Mouse (Mus musculus) embryonic facial prominence, embryonic 15.5 days (tissue): ENCODE measurements around the gene Mycbpap. TPM values are rescaled to one million over a fixed set of nuclear protein-coding genes. Genes with fewer than 3 reads are reported as not detected.
A peak's percentile ranks its signal among the peaks of the same experiment; 100 is the strongest.

ENCODE experiments used
- ATAC-seq: fragments of 200-750 bp; cut with Nextera tagmentation; 2 replicates; pipeline ENCODE4 v1.8.0; 2017; ENCODE audit warnings: low read depth, moderate TSS enrichment; ENCODE audit not compliant: insufficient number of reproducible peaks, low FRiP score, low TSS enrichment
- H3K27ac ChIP-seq: fragments of 300-500 bp; sonication (generic); replicated peaks from 2 replicates; pipeline ENCODE4 v1.5.1; 2015; ENCODE audit warnings: mild to moderate bottlenecking, inconsistent platforms
- H3K27me3 ChIP-seq: fragments of 300-500 bp; sonication (generic); 2 replicates; pipeline ENCODE4 v1.6.1; 2015; ENCODE audit warnings: inconsistent platforms
- H3K36me3 ChIP-seq: fragments of 300-500 bp; sonication (generic); 2 replicates; pipeline ENCODE4 v1.6.1; 2015; ENCODE audit warnings: mild to moderate bottlenecking, inconsistent platforms
- H3K4me1 ChIP-seq: fragments of 300-500 bp; sonication (generic); 2 replicates; pipeline ENCODE4 v1.6.1; 2015; ENCODE audit warnings: inconsistent platforms
- H3K4me2 ChIP-seq: fragments of 300-500 bp; sonication (generic); replicated peaks from 2 replicates; pipeline ENCODE4 v1.6.1; 2015; ENCODE audit warnings: mild to moderate bottlenecking, inconsistent platforms
- H3K4me3 ChIP-seq: fragments of 300-500 bp; sonication (generic); replicated peaks from 2 replicates; pipeline ENCODE4 v1.5.1; 2015; ENCODE audit warnings: mild to moderate bottlenecking, inconsistent platforms
- H3K9ac ChIP-seq: fragments of 300-500 bp; sonication (generic); 2 replicates; pipeline ENCODE4 v1.6.1; 2015; ENCODE audit warnings: inconsistent platforms
- H3K9me3 ChIP-seq: fragments of 300-500 bp; sonication (generic); replicated peaks from 2 replicates; pipeline ENCODE4 v1.6.1; 2016; ENCODE audit warnings: inconsistent platforms
- WGBS: fragments of 180-500 bp; shearing (Covaris S2); methylation state at CpG from one replicate; pipeline ENCODE4 v1.1.7; 2015; 5-methylcytosine and 5-hydroxymethylcytosine counted together
- polyA plus RNA-seq: library from polyadenylated mRNA; unstranded; fragments of >200 nt; fragmentation: Nextera tagmentation; extraction: Ambion mirVana; gene quantifications from 2 replicates; pipeline ENCODE4 v1.2.1, GENCODE M21; 2015

Mycbpap gene
- polyA plus RNA-seq, 1 experiment from 2014 or later, result 5.8 TPM

GRCm38 (mm10) chr11:94548888-94549690 is 27.5 kb upstream of the Mycbpap start, which contains the start of gene Rsad1:
TSS of gene Rsad1 (minus strand) at chr11:94549255.
- H3K27me3 ChIP-seq, result no peaks in the 10 kb centered on the region
- H3K9me3 ChIP-seq, result no peaks in the 10 kb centered on the region
- peak; percentile 85 for ATAC-seq
- peaks cover 26% of the 10 kb centered on the region for H3K4me1 ChIP-seq
- H3K4me2 ChIP-seq, result peak within 1 kb of the TSS; percentile 74
- H3K4me3 ChIP-seq, result peak within 1 kb of the TSS; percentile 68
- 3% methylated on average over 48 of the region's 49 CpGs for WGBS
- H3K36me3 ChIP-seq, result 0 out of 2 replicates have a peak, but pooled peaks cover under 1% of the 10 kb centered on the region
- H3K27ac ChIP-seq, result peak within 1 kb of the TSS; percentile 93
- peak within 1 kb of the TSS; percentile 54 for H3K9ac ChIP-seq

- Histone ChIP-seq H3K4me1 (peaks cover 32% of the 10 kb centered on the region), H3K4me3 (peak overlapping the region; percentile 68), H3K4me2 (peak overlapping the region; percentile 74), H3K27me3 (no peaks in the 10 kb centered on the region), H3K9ac (peak overlapping the region; percentile 54), H3K9me3 (no peaks in the 10 kb centered on the region), H3K27ac (0 out of 2 replicates have a peak overlapping the region, but pooled peaks have one; percentile 93), H3K36me3 (no peaks in the 10 kb centered on the region)
- no peak for ATAC-seq
- WGBS, result 8% methylated on average over 24 of the region's 24 CpGs
Measured at GRCm38 (mm10) chr11:94548041-94548784, 26.7 kb upstream of the Mycbpap start.

- 91% methylated on average over 6 of the region's 6 CpGs for WGBS
- H3K4me3 ChIP-seq, result no peak overlapping the region
- no peaks in the 10 kb centered on the region for H3K36me3 ChIP-seq
- no peaks in the 10 kb centered on the region for H3K27me3 ChIP-seq
- no peak overlapping the region for H3K9ac ChIP-seq
- no peak overlapping the region for H3K27ac ChIP-seq
- ATAC-seq, result no peak
- H3K4me2 ChIP-seq, result no peak overlapping the region
- H3K9me3 ChIP-seq, result no peaks in the 10 kb centered on the region
- H3K4me1 ChIP-seq, result peaks cover 32% of the 10 kb centered on the region
Measured at GRCm38 (mm10) chr11:94547271-94547670, 25.7 kb upstream of the Mycbpap start.

GRCm38 (mm10) chr11:94546381-94546780 is 24.8 kb upstream of the Mycbpap start:
- no peak overlapping the region for H3K27ac ChIP-seq
- 92% methylated on average over 5 of the region's 5 CpGs for WGBS
- ATAC-seq, result no peak
- peaks cover 32% of the 10 kb centered on the region for H3K4me1 ChIP-seq
- H3K27me3 ChIP-seq, result no peaks in the 10 kb centered on the region
- no peaks in the 10 kb centered on the region for H3K9me3 ChIP-seq
- H3K4me2 ChIP-seq, result no peak overlapping the region
- H3K4me3 ChIP-seq, result no peak overlapping the region
- H3K36me3 ChIP-seq, result no peaks in the 10 kb centered on the region
- no peak overlapping the region for H3K9ac ChIP-seq

- Histone ChIP-seq H3K4me2 (peak overlapping the region; percentile 36), H3K4me3 (0 out of 2 replicates have a peak overlapping the region, but pooled peaks have one; percentile 1), H3K9me3 (no peaks in the 10 kb centered on the region), H3K4me1 (peaks cover 19% of the 10 kb centered on the region), H3K36me3 (no peaks in the 10 kb centered on the region), H3K27ac (no peak overlapping the region), H3K9ac (no peak overlapping the region), H3K27me3 (no peaks in the 10 kb centered on the region)
- ATAC-seq, result no peak
- WGBS, result 51% methylated on average over 18 of the region's 18 CpGs
Measured at GRCm38 (mm10) chr11:94544422-94544821, 22.9 kb upstream of the Mycbpap start.

GRCm38 (mm10) chr11:94543932-94544331 is 22.4 kb upstream of the Mycbpap start:
- H3K36me3 ChIP-seq, result no peaks in the 10 kb centered on the region
- H3K9me3 ChIP-seq, result no peaks in the 10 kb centered on the region
- WGBS, result 22% methylated on average over 9 of the region's 9 CpGs
- H3K4me3 ChIP-seq, result no peak overlapping the region
- peak overlapping the region; percentile 36 for H3K4me2 ChIP-seq
- no peak overlapping the region for H3K27ac ChIP-seq
- no peaks in the 10 kb centered on the region for H3K27me3 ChIP-seq
- H3K4me1 ChIP-seq, result peaks cover 20% of the 10 kb centered on the region
- ATAC-seq, result 0 out of 2 replicates have a peak, but pooled peaks have one; percentile 8
- no peak overlapping the region for H3K9ac ChIP-seq

- WGBS, result 83% methylated on average over 12 of the region's 12 CpGs
- Histone ChIP-seq H3K4me1 (peaks cover 22% of the 10 kb centered on the region), H3K27me3 (no peaks in the 10 kb centered on the region), H3K36me3 (no peaks in the 10 kb centered on the region), H3K9me3 (no peaks in the 10 kb centered on the region), H3K4me3 (no peak overlapping the region), H3K27ac (no peak overlapping the region), H3K4me2 (no peak overlapping the region), H3K9ac (no peak overlapping the region)
- no peak for ATAC-seq
Measured at GRCm38 (mm10) chr11:94543344-94543743, 21.8 kb upstream of the Mycbpap start.

- no peak for ATAC-seq
- H3K9me3 ChIP-seq, result no peaks in the 10 kb centered on the region
- H3K4me1 ChIP-seq, result peaks cover 17% of the 10 kb centered on the region; the same call in 1 of the 2 replicates
- no peak overlapping the region for H3K9ac ChIP-seq
- no peak overlapping the region for H3K4me2 ChIP-seq
- H3K27me3 ChIP-seq, result no peaks in the 10 kb centered on the region
- WGBS, result 82% methylated on average over 4 of the region's 4 CpGs
- no peak overlapping the region for H3K4me3 ChIP-seq
- H3K36me3 ChIP-seq, result no peaks in the 10 kb centered on the region
- H3K27ac ChIP-seq, result no peak overlapping the region
Measured at GRCm38 (mm10) chr11:94542400-94542799, 20.9 kb upstream of the Mycbpap start.

- no peak overlapping the region for H3K27ac ChIP-seq
- no peak overlapping the region for H3K4me2 ChIP-seq
- H3K36me3 ChIP-seq, result no peaks in the 10 kb centered on the region
- WGBS, result 73% methylated on average over 7 of the region's 7 CpGs
- H3K9ac ChIP-seq, result no peak overlapping the region
- H3K4me1 ChIP-seq, result peaks cover 20% of the 10 kb centered on the region
- no peaks in the 10 kb centered on the region for H3K27me3 ChIP-seq
- no peak for ATAC-seq
- no peaks in the 10 kb centered on the region for H3K9me3 ChIP-seq
- no peak overlapping the region for H3K4me3 ChIP-seq
Measured at GRCm38 (mm10) chr11:94539761-94540160, 18.2 kb upstream of the Mycbpap start.

- Histone ChIP-seq H3K4me1 (peaks cover 13% of the 10 kb centered on the region), H3K4me3 (no peak overlapping the region), H3K9me3 (no peaks in the 10 kb centered on the region), H3K27ac (no peak overlapping the region), H3K27me3 (no peaks in the 10 kb centered on the region), H3K36me3 (no peaks in the 10 kb centered on the region), H3K9ac (no peak overlapping the region), H3K4me2 (no peak overlapping the region)
- no peak for ATAC-seq
- 47% methylated on average over 8 of the region's 8 CpGs for WGBS
Measured at GRCm38 (mm10) chr11:94538733-94539292, 17.3 kb upstream of the Mycbpap start.

- no peak overlapping the region for H3K27ac ChIP-seq
- WGBS, result 82% methylated on average over 8 of the region's 8 CpGs
- H3K4me3 ChIP-seq, result no peak overlapping the region
- ATAC-seq, result no peak
- no peak overlapping the region for H3K9ac ChIP-seq
- H3K36me3 ChIP-seq, result no peaks in the 10 kb centered on the region
- H3K4me2 ChIP-seq, result no peak overlapping the region
- no peaks in the 10 kb centered on the region for H3K9me3 ChIP-seq
- no peaks in the 10 kb centered on the region for H3K27me3 ChIP-seq
- peaks cover 7% of the 10 kb centered on the region; the same call in 1 of the 2 replicates for H3K4me1 ChIP-seq
Measured at GRCm38 (mm10) chr11:94533171-94533570, 11.6 kb upstream of the Mycbpap start.
